Mouse (Mus musculus): ENCODE results near the gene Cenpf. TPM values are rescaled to one million over a fixed set of nuclear protein-coding genes. Genes with fewer than 3 reads are reported as not detected.

The Cenpf gene
- polyA plus RNA-seq, 1 experiment from 2014 or later = 2.2 TPM

DNA sequence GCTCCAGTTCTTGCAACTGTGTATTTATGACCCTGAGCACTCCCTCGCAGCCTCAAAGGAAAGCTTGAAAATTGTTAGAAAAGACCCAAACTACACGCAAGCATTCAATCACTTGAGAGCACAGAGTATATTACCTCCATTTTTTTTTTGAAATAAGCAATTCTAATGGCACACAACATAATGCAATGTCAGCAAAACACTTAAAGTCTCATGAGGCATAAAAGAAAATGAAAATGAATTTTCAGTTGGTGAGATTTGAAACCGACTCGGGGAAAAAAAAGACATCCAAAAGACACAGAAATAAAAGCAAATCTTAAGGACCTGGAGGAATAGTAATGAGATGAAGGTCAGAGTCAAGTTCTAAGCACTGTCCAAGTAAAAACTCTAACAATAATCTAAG, 11.9 kb downstream of the Cenpf start:
- no peak overlapping the region for H3K4me3 ChIP-seq (ENCODE audit: inconsistent target)
- no peak overlapping the region for H3K27ac ChIP-seq
- no peaks in the 10 kb centered on the region for H3K36me3 ChIP-seq (ENCODE audit: inconsistent target)
- 95% methylated on average over 4 of the region's 4 CpGs for WGBS (ENCODE audit: missing documents)
- no peaks in the 10 kb centered on the region; the same call in 1 of the 2 replicates for H3K79me2 ChIP-seq (ENCODE audit: inconsistent target)

DNA sequence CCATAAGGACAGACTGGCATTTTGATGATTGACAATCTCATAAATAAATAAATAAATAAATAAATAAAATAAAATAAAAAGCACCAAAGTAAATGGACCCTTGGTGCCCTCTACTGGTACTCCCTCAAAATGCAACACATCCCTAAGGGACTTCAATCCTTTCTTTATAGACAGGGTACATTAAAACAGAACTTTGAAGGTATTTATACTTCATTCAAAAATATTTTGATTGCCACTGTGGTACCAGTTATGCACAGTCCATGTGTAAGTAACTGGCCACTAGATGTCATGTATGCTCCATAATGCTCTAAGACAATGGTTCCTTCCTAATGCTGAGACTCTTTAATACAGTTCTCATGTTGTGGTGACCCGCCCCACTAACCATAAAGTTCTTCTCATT, 12.5 kb downstream of the Cenpf start:
- Histone ChIP-seq H3K36me3 (ENCODE audit: inconsistent target) (no peaks in the 10 kb centered on the region), H3K4me3 (ENCODE audit: inconsistent target) (no peak overlapping the region), H3K27ac (no peak overlapping the region), H3K79me2 (ENCODE audit: inconsistent target) (no peaks in the 10 kb centered on the region; the same call in 1 of the 2 replicates)
- WGBS (ENCODE audit: missing documents) = 100% methylated on average over 1 of the region's 1 CpGs

DNA sequence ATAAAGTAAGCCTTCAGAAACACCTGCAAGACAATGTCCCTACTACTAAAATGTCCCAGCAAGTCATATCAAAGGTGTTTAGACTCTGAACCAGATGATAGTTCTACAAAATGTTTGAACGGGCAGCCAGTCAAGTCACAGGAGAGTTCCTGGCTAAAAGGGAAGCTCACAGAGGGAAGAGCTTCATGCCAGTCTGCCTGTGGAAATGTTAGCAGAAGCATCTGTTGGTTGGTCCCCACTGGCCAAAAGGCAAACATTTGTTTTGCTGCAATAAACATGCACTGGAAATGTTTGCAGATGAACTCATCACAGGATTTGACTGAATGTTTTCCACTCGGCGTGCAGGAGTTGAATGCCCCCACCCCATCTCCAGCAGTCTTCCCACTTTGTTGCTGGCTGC, 21.9 kb downstream of the Cenpf start:
- no peaks in the 10 kb centered on the region; the same call in 1 of the 2 replicates for H3K36me3 ChIP-seq (ENCODE audit: inconsistent target)
- 80% methylated on average over 3 of the region's 3 CpGs for WGBS (ENCODE audit: missing documents)
- H3K4me3 ChIP-seq (ENCODE audit: inconsistent target) = no peak overlapping the region
- H3K79me2 ChIP-seq (ENCODE audit: inconsistent target) = no peaks in the 10 kb centered on the region
- H3K27ac ChIP-seq = no peak overlapping the region

DNA sequence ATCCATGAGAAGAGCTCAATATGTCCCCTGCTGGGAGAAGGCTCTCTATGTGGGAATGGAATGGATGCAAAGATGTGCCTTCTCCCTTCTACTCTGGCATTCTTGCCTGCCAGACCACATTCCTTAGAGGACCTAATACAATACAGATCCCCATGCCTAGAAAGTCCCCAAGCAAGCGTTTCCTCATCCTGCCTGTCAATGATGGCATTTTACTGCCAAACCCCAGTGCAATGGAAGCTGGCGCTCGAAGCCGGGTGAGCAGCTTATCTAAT, 23.1 kb downstream of the Cenpf start:
- WGBS (ENCODE audit: missing documents) = 96% methylated on average over 4 of the region's 4 CpGs
- Histone ChIP-seq H3K36me3 (ENCODE audit: inconsistent target) (no peaks in the 10 kb centered on the region; the same call in 1 of the 2 replicates), H3K4me3 (ENCODE audit: inconsistent target) (no peak overlapping the region), H3K27ac (no peak overlapping the region), H3K79me2 (ENCODE audit: inconsistent target) (no peaks in the 10 kb centered on the region)

DNA sequence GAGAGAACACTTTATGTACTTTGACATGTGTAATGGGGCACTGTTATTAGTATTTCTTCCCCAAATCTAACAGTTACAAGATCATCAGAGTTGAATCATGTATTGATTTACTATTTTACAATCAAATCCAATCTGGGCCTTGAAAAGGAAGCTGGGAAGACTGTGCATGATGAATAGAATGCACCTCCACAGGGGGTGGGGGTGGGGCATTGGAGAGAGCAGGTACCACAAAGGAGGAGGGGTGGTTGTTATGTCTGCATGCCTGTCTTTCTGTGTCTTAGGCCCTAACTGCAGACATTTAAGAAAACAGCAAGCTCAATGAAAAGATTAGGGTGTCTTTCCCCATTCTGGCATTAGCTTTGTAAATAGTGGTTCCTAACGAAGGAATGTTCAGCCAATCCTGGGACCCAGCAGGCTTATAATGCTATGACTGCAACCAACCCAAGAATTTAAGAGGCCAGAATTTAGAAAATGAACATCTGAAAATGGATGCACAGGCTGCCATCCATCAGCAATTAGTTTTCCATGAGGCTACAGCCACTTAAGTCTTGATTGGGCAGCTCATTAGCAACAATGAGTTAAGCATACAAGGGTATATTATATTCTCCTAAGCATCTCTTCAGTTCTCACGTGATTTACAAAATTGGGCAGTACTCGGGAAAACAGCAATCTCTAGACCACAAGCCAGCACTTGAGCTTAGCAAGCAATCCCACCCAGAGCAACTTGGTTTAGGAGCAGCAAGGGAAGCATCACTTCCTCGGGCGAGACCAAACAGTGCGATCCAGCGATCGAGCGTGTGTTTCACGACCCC, 23.6 kb downstream of the Cenpf start:
- Histone ChIP-seq H3K27ac (no peak overlapping the region), H3K36me3 (ENCODE audit: inconsistent target) (no peaks in the 10 kb centered on the region; the same call in 1 of the 2 replicates), H3K4me3 (ENCODE audit: inconsistent target) (no peak overlapping the region), H3K79me2 (ENCODE audit: inconsistent target) (no peaks in the 10 kb centered on the region)
- WGBS (ENCODE audit: missing documents) = 94% methylated on average over 10 of the region's 10 CpGs

DNA sequence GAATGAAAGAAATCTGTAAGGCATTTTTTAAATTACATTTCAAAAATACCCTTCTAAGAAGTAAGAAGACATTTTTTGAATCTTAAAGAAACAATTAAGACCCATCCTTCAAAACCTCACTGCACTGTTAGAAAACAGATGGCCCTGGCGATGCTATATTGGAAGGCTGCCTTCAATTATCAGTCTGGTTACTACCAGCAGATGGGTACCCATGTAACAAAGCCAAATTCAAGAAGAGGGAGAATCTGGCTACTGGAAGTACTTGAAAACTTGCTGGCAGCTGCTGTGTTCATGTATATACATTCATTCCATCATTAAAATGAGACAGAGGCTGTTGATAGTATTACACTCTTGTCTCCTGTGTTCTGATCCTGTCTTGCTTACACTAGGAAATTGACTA, 24.4 kb downstream of the Cenpf start:
- Histone ChIP-seq H3K4me3 (ENCODE audit: inconsistent target) (no peak overlapping the region), H3K27ac (no peak overlapping the region), H3K36me3 (ENCODE audit: inconsistent target) (no peaks in the 10 kb centered on the region; the same call in 1 of the 2 replicates), H3K79me2 (ENCODE audit: inconsistent target) (no peaks in the 10 kb centered on the region)
- 89% methylated on average over 1 of the region's 1 CpGs for WGBS (ENCODE audit: missing documents)

DNA sequence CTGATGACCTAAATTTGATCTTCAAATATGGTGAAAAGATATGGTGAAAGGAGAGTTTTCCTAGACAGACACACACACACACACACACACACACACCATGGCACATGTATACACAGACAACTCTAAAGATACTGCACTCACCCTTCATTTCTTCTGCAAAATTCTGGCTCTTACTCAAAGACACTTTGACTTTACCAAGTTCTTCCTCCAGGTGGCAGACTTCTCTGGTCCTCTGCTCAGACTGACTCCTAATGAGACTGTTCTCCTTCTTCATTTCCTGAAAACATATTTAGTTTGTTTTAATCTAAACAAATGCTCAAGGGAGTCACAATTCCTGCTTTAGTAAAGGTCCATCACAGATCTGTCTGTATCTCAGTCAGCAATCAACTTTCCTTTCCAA, 26.0 kb downstream of the Cenpf start:
- Histone ChIP-seq H3K27ac (no peak overlapping the region), H3K36me3 (ENCODE audit: inconsistent target) (no peaks in the 10 kb centered on the region), H3K79me2 (ENCODE audit: inconsistent target) (no peaks in the 10 kb centered on the region), H3K4me3 (ENCODE audit: inconsistent target) (no peak overlapping the region)

DNA sequence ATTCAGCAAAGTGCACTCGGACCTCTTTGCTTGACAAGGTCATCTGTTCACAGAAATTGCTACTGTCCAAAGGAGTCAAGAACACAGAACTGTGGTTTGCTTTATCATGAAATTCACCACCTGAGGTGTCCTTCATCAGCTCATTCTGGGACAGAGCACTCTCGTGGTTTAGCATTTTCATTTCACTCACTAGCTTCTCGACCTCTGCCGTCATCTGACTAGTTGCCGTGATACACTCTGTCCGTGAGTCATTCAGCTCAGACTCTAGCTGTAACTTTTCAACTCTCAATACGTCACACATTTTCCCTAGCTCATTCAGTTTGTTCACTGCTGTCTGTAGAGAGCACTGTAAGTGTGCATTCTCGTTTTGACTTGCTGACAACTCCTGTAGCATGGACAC, 30.5 kb downstream of the Cenpf start:
- H3K27ac ChIP-seq = no peak overlapping the region
- WGBS (ENCODE audit: missing documents) = 93% methylated on average over 8 of the region's 8 CpGs
- H3K79me2 ChIP-seq (ENCODE audit: inconsistent target) = no peaks in the 10 kb centered on the region
- H3K4me3 ChIP-seq (ENCODE audit: inconsistent target) = no peak overlapping the region
- H3K36me3 ChIP-seq (ENCODE audit: inconsistent target) = no peaks in the 10 kb centered on the region

DNA sequence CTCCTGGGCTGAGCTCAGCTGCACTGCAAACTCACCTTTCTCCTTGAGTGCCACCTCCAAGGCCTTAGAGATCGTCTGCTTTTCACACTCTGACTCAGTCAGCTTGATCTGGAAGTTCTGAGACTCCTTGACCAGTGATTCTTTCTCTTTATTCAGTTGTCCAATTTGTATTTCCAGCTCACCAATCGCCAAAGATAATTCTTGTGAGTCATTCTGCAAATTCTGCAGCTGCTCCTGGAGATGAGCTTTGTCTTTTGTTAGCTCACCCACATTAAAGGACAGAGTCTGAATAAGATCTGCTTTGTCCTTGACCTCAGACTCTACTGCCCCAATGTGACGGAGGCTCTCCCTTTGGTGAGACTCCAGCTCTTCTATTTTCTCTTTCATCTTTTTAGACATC, 34.1 kb downstream of the Cenpf start:
- 97% methylated on average over 3 of the region's 3 CpGs for WGBS (ENCODE audit: missing documents)
- no peak overlapping the region for H3K27ac ChIP-seq
- H3K36me3 ChIP-seq (ENCODE audit: inconsistent target) = no peaks in the 10 kb centered on the region
- no peak overlapping the region for H3K4me3 ChIP-seq (ENCODE audit: inconsistent target)
- H3K79me2 ChIP-seq (ENCODE audit: inconsistent target) = no peaks in the 10 kb centered on the region

DNA sequence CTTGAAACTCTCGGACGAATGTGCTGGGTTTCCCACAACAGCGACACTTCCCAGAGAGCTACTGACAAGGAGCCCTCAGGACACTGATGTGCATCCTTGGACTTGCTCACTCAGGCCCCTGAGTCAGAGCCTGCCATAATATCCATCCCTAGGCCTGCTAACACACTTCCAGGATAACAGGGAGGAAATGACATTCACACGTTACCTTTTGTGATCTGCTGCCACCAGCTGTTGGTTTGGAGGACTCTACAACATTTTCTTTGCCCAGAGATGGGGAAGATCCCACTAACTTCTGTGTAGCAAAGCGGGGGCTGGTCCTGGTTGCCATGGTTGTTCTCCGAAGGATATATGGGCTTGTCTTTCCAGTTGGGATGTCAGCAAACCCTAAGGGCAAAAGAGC, 41.3 kb downstream of the Cenpf start:
- Histone ChIP-seq H3K79me2 (ENCODE audit: inconsistent target) (no peaks in the 10 kb centered on the region), H3K27ac (no peak overlapping the region), H3K36me3 (ENCODE audit: inconsistent target) (peaks cover 9% of the 10 kb centered on the region; the same call in 1 of the 2 replicates), H3K4me3 (ENCODE audit: inconsistent target) (no peak overlapping the region)
- 97% methylated on average over 6 of the region's 6 CpGs for WGBS (ENCODE audit: missing documents)

DNA sequence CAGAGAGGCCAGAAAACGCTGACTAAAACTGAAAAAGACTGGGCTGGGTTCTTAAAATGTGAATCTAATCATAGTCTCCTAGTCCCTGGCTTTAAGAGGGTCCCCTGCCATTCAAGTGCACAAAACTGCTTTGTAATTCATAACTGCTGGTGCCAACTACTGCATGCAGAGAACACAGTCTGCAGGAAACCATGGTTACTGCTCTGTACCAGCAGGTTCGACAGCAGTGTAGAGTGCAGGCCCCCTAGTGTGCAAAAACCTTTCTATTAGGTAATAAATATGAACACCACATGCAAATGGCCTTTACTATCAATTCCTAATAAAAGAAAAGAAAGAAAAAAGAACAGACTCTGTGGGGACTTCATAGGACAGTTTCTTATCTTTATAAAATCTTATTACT, 42.5 kb downstream of the Cenpf start:
- 67% methylated on average over 2 of the region's 2 CpGs for WGBS (ENCODE audit: missing documents)
- H3K27ac ChIP-seq = no peak overlapping the region

DNA sequence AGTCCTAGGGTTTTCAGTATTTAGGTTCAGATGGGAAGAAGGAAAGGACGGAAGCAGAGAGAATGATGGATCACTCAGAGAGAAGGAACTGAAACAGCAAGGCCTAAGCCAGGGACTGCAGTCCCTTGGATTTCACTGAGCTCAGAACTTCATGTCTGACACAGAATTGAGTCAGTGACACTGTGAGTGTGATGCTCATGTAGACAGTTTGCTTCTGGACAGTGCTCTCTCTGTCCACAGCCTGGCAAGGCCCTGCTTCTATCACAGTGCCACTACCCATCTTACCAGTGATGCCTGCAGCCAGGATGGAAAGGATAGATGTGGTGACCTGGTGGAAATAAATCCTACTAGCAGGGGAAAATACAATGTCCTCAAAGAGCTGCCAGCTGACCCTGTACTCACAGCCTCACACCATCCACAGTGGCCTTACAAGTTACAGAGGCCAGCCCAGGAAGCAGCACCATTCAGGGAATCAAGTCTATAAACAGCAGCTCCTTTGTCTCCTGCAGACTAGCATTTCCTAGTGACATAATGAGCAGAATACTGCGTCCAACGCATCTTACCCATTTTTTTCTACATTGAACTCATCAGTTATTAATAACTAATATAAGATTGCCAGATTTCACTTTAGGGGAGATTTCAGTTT, 43.1 kb downstream of the Cenpf start:
- no peak overlapping the region for H3K27ac ChIP-seq
- H3K4me3 ChIP-seq (ENCODE audit: inconsistent target) = no peak overlapping the region
- no peaks in the 10 kb centered on the region for H3K79me2 ChIP-seq (ENCODE audit: inconsistent target)
- peaks cover 9% of the 10 kb centered on the region; the same call in 1 of the 2 replicates for H3K36me3 ChIP-seq (ENCODE audit: inconsistent target)
- WGBS (ENCODE audit: missing documents) = 87% methylated on average over 3 of the region's 3 CpGs

More for the DNA sequence above, 42.5 kb downstream of the Cenpf start:
- H3K36me3 ChIP-seq (ENCODE audit: inconsistent target) = peaks cover 9% of the 10 kb centered on the region; the same call in 1 of the 2 replicates
- H3K79me2 ChIP-seq (ENCODE audit: inconsistent target) = no peaks in the 10 kb centered on the region
- no peak overlapping the region for H3K4me3 ChIP-seq (ENCODE audit: inconsistent target)

DNA sequence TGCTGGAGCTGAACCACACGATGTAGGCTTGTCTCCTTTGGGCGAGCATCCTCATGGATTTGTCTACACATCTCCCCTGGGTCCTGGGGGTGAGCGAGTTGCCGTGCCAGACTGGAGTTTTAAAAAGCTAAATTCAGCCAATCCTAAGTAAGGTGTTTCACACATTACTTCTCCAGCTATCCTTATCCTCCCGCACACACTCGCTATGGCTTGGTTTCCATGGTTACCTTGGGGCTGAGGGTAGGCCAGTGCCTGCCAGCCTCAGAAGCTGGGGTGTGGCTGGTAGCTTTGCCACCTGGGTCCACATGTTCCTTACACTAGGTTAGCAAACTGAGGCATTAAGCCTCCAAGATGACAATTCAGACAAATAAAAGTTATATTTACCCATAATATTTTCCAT, 48.3 kb downstream of the Cenpf start:
- H3K36me3 ChIP-seq (ENCODE audit: inconsistent target) = peaks cover 9% of the 10 kb centered on the region; the same call in 1 of the 2 replicates
- H3K27ac ChIP-seq = no peak overlapping the region
- H3K79me2 ChIP-seq (ENCODE audit: inconsistent target) = no peaks in the 10 kb centered on the region
- 97% methylated on average over 6 of the region's 6 CpGs for WGBS (ENCODE audit: missing documents)
- no peak overlapping the region for H3K4me3 ChIP-seq (ENCODE audit: inconsistent target)

DNA sequence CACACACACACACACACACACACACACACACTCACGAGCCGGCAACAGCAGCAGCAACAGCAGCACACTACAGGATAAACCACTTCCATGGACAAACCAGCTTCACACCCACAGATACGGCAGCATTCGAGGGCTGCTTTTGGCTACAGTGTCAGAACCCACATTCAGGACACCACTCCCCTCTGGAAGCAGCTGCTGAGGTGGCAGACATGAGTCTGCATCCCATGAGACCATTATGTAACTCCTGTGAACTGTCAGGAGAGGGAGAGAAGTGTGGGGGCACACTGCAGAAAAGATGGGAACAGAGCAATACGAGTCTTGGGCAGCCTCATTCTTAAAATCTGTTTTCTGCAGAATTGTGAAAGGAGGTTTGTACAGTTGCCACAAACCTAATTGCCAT, 54.1 kb downstream of the Cenpf start:
- WGBS (ENCODE audit: missing documents) = 80% methylated on average over 5 of the region's 5 CpGs
- Histone ChIP-seq H3K79me2 (ENCODE audit: inconsistent target) (no peaks in the 10 kb centered on the region), H3K4me3 (ENCODE audit: inconsistent target) (no peak overlapping the region), H3K36me3 (ENCODE audit: inconsistent target) (no peaks in the 10 kb centered on the region), H3K27ac (no peak overlapping the region)

DNA sequence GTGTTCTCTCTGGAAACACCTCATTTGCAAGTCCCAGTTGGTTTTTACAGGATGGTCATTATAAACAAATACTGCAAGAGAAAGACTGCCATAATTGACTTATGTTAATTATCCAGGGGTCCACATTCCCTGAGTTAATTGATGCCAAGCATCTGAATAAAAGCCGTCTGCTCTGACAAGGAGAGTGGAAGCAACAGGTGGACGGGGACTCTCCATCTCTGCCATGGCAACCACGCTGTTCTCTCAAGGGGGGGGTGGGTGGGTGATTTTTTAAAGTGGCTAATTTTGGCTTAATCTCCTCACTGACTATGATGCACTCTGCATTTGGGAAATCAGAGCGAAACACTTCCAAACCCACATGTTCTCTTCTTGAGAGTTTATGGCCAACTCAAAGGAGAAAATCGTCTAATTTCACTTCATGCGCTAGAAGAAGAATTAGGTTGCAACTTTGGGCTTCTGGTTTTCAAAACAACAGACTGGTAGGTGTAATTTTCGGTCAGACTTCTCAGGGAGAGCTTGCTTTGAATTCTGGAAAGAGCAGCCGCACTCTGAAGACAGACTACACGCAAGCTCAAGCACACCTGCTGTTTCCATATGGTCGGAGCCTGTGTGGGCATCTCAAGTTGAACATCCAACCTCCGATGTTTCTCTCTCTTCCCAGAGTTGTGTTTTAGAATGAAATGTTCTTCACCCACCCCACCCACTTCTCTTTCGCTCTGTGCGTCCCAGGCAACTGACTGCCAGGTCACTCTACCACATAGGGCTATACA, 55.8 kb downstream of the Cenpf start:
- Histone ChIP-seq H3K79me2 (ENCODE audit: inconsistent target) (no peaks in the 10 kb centered on the region), H3K4me3 (ENCODE audit: inconsistent target) (no peak overlapping the region), H3K36me3 (ENCODE audit: inconsistent target) (no peaks in the 10 kb centered on the region), H3K27ac (no peak overlapping the region)
- 84% methylated on average over 13 of the region's 13 CpGs for WGBS (ENCODE audit: missing documents)
